Mouse (Mus musculus): ENCODE results near the gene Gm21996.
"Not testable (repeated sequence)": the region's sequence is repeated elsewhere in the genome, so short reads cannot be mapped to it uniquely, and the experiment has no call there.

Gm21996 gene

GRCm38 (mm10) chrY:89745432-89745831 lies at the start of gene Gm21996:
Gm21996 (minus strand) TSS chrY:89745532.
- DNase-seq: not testable (repeated sequence)
